Mouse (Mus musculus) embryonic facial prominence, embryonic 10.5 days (tissue): Measurements from ENCODE around the gene Chad. TPM values are rescaled to one million over a fixed set of nuclear protein-coding genes. Genes with fewer than 3 reads are reported as not detected.
A peak's percentile ranks its signal among the peaks of the same experiment; 100 is the strongest.

ENCODE experiments used
- DNase-seq: peaks from one replicate; pipeline ENCODE4 v3.0.0-alpha.2; 2017; ENCODE audit warnings: low spot score
- H3K27ac ChIP-seq: fragments of 300-500 bp; sonication (generic); replicated peaks from 2 replicates; pipeline ENCODE4 v1.5.1; 2016; ENCODE audit warnings: mild to moderate bottlenecking
- H3K27me3 ChIP-seq: fragments of 300-500 bp; sonication (generic); replicated peaks from 2 replicates; pipeline ENCODE4 v1.6.1; 2016; ENCODE audit warnings: low read depth, mild to moderate bottlenecking; ENCODE audit not compliant: poor library complexity, severe bottlenecking
- H3K36me3 ChIP-seq: fragments of 300-500 bp; sonication (generic); replicated peaks from 2 replicates; pipeline ENCODE4 v1.6.1; 2016; ENCODE audit warnings: mild to moderate bottlenecking, moderate library complexity
- H3K4me1 ChIP-seq: fragments of 300-500 bp; sonication (generic); 2 replicates; pipeline ENCODE4 v1.6.1; 2016
- H3K4me3 ChIP-seq: fragments of 300-500 bp; sonication (generic); 2 replicates; pipeline ENCODE4 v1.5.1; 2016; ENCODE audit warnings: mild to moderate bottlenecking, moderate library complexity
- H3K9me3 ChIP-seq: fragments of 300-500 bp; sonication (generic); 2 replicates; pipeline ENCODE4 v1.6.1; 2016; ENCODE audit warnings: mild to moderate bottlenecking
- WGBS: fragments of 180-500 bp; shearing (Covaris S2); methylation state at CpG from one replicate; pipeline ENCODE4 v1.1.7; 2016; 5-methylcytosine and 5-hydroxymethylcytosine counted together
- polyA plus RNA-seq: library from polyadenylated mRNA; unstranded; fragments of >200 nt; fragmentation: Nextera tagmentation; extraction: Ambion mirVana; gene quantifications from 2 replicates; pipeline ENCODE4 v1.2.1, GENCODE M21; 2016

The Chad gene
- polyA plus RNA-seq, 1 experiment from 2014 or later: 0.11 TPM

GRCm38 (mm10) chr11:94547271-94547670, 17.6 kb upstream of the Chad start:
- H3K4me3 ChIP-seq: no peak overlapping the region
- no peaks in the 10 kb centered on the region for H3K9me3 ChIP-seq
- no peaks in the 10 kb centered on the region for H3K27me3 ChIP-seq
- DNase-seq: no peak
- H3K27ac ChIP-seq: no peak overlapping the region
- peaks cover 12% of the 10 kb centered on the region for H3K36me3 ChIP-seq
- H3K4me1 ChIP-seq: peaks cover 27% of the 10 kb centered on the region
- WGBS: 90% methylated on average over 6 of the region's 6 CpGs

- H3K4me1 ChIP-seq: peaks cover 27% of the 10 kb centered on the region
- no peaks in the 10 kb centered on the region for H3K27me3 ChIP-seq
- H3K36me3 ChIP-seq: peaks cover 2% of the 10 kb centered on the region; the same call in 1 of the 2 replicates
- DNase-seq: peak; percentile 41
- H3K27ac ChIP-seq: peak overlapping the region; percentile 93
- H3K4me3 ChIP-seq: peak overlapping the region; percentile 78
- 15% methylated on average over 24 of the region's 24 CpGs for WGBS
- no peaks in the 10 kb centered on the region for H3K9me3 ChIP-seq
Measured at GRCm38 (mm10) chr11:94548041-94548784, 16.6 kb upstream of the Chad start.

- H3K4me1 ChIP-seq: peaks cover 23% of the 10 kb centered on the region
- 4% methylated on average over 49 of the region's 49 CpGs for WGBS
- H3K27me3 ChIP-seq: no peaks in the 10 kb centered on the region
- no peaks in the 10 kb centered on the region for H3K9me3 ChIP-seq
- DNase-seq: peak; percentile 92
- H3K36me3 ChIP-seq: no peaks in the 10 kb centered on the region
- H3K27ac ChIP-seq: peak within 1 kb of the TSS; percentile 93
- peak within 1 kb of the TSS; percentile 78 for H3K4me3 ChIP-seq
Measured at GRCm38 (mm10) chr11:94548888-94549690, 15.8 kb upstream of the Chad start, which contains the start of gene Rsad1. Gene Rsad1, minus strand, starts transcription at chr11:94549255.

GRCm38 (mm10) chr11:94549691-94550441, 15.0 kb upstream of the Chad start:
- Histone ChIP-seq H3K36me3 (no peaks in the 10 kb centered on the region), H3K4me1 (peaks cover 16% of the 10 kb centered on the region), H3K9me3 (no peaks in the 10 kb centered on the region), H3K27ac (0 out of 2 replicates have a peak overlapping the region, but pooled peaks have one; percentile 93), H3K27me3 (no peaks in the 10 kb centered on the region), H3K4me3 (peak overlapping the region; percentile 78)
- no peak for DNase-seq
- 77% methylated on average over 10 of the region's 10 CpGs for WGBS

- Histone ChIP-seq H3K36me3 (no peaks in the 10 kb centered on the region), H3K27ac (no peak overlapping the region), H3K27me3 (no peaks in the 10 kb centered on the region), H3K9me3 (no peaks in the 10 kb centered on the region), H3K4me1 (peaks cover 16% of the 10 kb centered on the region), H3K4me3 (no peak overlapping the region)
- WGBS: 84% methylated on average over 5 of the region's 5 CpGs
- no peak for DNase-seq
Measured at GRCm38 (mm10) chr11:94550442-94550744, 14.5 kb upstream of the Chad start.

GRCm38 (mm10) chr11:94558226-94558625, 6.6 kb upstream of the Chad start:
- Histone ChIP-seq H3K4me3 (no peak overlapping the region), H3K4me1 (peaks cover 9% of the 10 kb centered on the region), H3K36me3 (peaks cover 30% of the 10 kb centered on the region), H3K27me3 (peaks cover under 1% of the 10 kb centered on the region; the same call in 1 of the 2 replicates), H3K9me3 (no peaks in the 10 kb centered on the region), H3K27ac (no peak overlapping the region; the same call in 1 of the 2 replicates)
- DNase-seq: no peak
- 79% methylated on average over 3 of the region's 3 CpGs for WGBS

GRCm38 (mm10) chr11:94563383-94563782, 1.5 kb upstream of the Chad start:
- no peak overlapping the region for H3K27ac ChIP-seq
- no peak for DNase-seq
- no peaks in the 10 kb centered on the region for H3K9me3 ChIP-seq
- H3K4me3 ChIP-seq: no peak overlapping the region
- H3K36me3 ChIP-seq: peaks cover 25% of the 10 kb centered on the region
- WGBS: 91% methylated on average over 5 of the region's 5 CpGs
- peaks cover 52% of the 10 kb centered on the region for H3K27me3 ChIP-seq
- peaks cover 29% of the 10 kb centered on the region for H3K4me1 ChIP-seq

GRCm38 (mm10) chr11:94563821-94564220, 1.0 kb upstream of the Chad start:
- peaks cover 53% of the 10 kb centered on the region for H3K27me3 ChIP-seq

GRCm38 (mm10) chr11:94565151-94565479, 268 bp downstream of the Chad start:
- H3K27me3 ChIP-seq: peaks cover 53% of the 10 kb centered on the region
- 9% methylated on average over 16 of the region's 16 CpGs for WGBS
- peak overlapping the region; percentile 50 for H3K4me3 ChIP-seq
- H3K27ac ChIP-seq: peak overlapping the region; percentile 70; the same call in 1 of the 2 replicates
- peak; percentile 56 for DNase-seq
- peaks cover 29% of the 10 kb centered on the region for H3K4me1 ChIP-seq
- H3K9me3 ChIP-seq: no peaks in the 10 kb centered on the region
- H3K36me3 ChIP-seq: peaks cover 30% of the 10 kb centered on the region

More at GRCm38 (mm10) chr11:94563821-94564220, 1.0 kb upstream of the Chad start:
- H3K9me3 ChIP-seq: no peaks in the 10 kb centered on the region
- H3K36me3 ChIP-seq: peaks cover 25% of the 10 kb centered on the region
- WGBS: 43% methylated on average over 5 of the region's 5 CpGs
- peaks cover 29% of the 10 kb centered on the region for H3K4me1 ChIP-seq
- no peak for DNase-seq
- H3K27ac ChIP-seq: peak overlapping the region; percentile 70; the same call in 1 of the 2 replicates
- peak overlapping the region; percentile 50 for H3K4me3 ChIP-seq

- Histone ChIP-seq H3K27me3 (peaks cover 53% of the 10 kb centered on the region), H3K4me3 (no peak overlapping the region), H3K27ac (no peak overlapping the region), H3K36me3 (peaks cover 42% of the 10 kb centered on the region), H3K9me3 (no peaks in the 10 kb centered on the region), H3K4me1 (peaks cover 29% of the 10 kb centered on the region)
- no peak for DNase-seq
- 76% methylated on average over 6 of the region's 6 CpGs for WGBS
Measured at GRCm38 (mm10) chr11:94566534-94566933, 1.7 kb downstream of the Chad start.

GRCm38 (mm10) chr11:94567326-94567725, 2.5 kb downstream of the Chad start:
- Histone ChIP-seq H3K27me3 (peaks cover 53% of the 10 kb centered on the region), H3K4me1 (peaks cover 28% of the 10 kb centered on the region), H3K36me3 (peaks cover 42% of the 10 kb centered on the region), H3K9me3 (no peaks in the 10 kb centered on the region), H3K4me3 (no peak overlapping the region), H3K27ac (no peak overlapping the region)
- 94% methylated on average over 7 of the region's 7 CpGs for WGBS
- DNase-seq: no peak

GRCm38 (mm10) chr11:94570612-94571011, 5.8 kb downstream of the Chad start:
- Histone ChIP-seq H3K27ac (no peak overlapping the region; the same call in 1 of the 2 replicates), H3K4me3 (no peak overlapping the region), H3K4me1 (peaks cover 3% of the 10 kb centered on the region; the same call in 1 of the 2 replicates), H3K27me3 (peaks cover 29% of the 10 kb centered on the region), H3K36me3 (peaks cover 44% of the 10 kb centered on the region), H3K9me3 (no peaks in the 10 kb centered on the region)
- WGBS: 61% methylated on average over 9 of the region's 9 CpGs
- DNase-seq: no peak
